Mouse (Mus musculus): ENCODE measurements around the gene Tram2. TPM values are rescaled to one million over a fixed set of nuclear protein-coding genes. Genes with fewer than 3 reads are reported as not detected.

The Tram2 gene
- polyA plus RNA-seq, 1 experiment, result 3.4 TPM

DNA sequence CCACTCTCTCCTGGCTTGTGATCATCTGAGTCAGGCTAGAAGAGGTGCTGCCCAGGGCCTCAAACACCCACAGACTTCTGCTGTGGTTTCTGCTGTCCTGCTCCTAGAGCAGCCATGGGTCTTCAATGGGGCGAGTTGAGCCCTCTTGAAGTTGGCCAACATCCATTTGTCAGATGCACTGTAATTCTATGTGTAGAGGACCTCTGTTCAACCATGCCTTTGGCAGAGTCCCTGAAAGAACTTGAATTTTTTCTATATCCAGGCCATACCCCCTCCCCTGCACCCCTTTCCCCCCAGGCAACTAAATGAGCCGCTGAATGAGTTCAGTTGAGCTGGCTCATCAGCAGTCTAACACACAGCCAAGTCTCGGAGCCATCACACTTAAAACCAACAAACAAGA, 39.5 kb downstream of the Tram2 start:
- Histone ChIP-seq H3K36me3 (ENCODE audit: control insufficient read depth, insufficient read depth) (no peaks in the 10 kb centered on the region), H3ac (ENCODE audit: control insufficient read depth, insufficient read length, low read depth) (no peak overlapping the region), H3K4me3 (ENCODE audit: insufficient read depth, poor library complexity, severe bottlenecking) (no peak overlapping the region), H3K79me2 (ENCODE audit: control insufficient read depth, insufficient read depth) (peaks cover 5% of the 10 kb centered on the region), H3K79me3 (ENCODE audit: low read depth) (no peaks in the 10 kb centered on the region), H3K27me3 (ENCODE audit: control insufficient read depth, insufficient read depth, insufficient read length) (no peaks in the 10 kb centered on the region)
- TF ChIP-seq CEBPB (IDR thresholded peaks at IDR 0.05; ENCODE audit: low read depth), result no peak
- TF ChIP-seq CTCF (IDR thresholded peaks at IDR 0.05; ENCODE audit: control insufficient read depth, insufficient read depth, insufficient read length), result no peak
- no peak for TF ChIP-seq MYOG (IDR thresholded peaks at IDR 0.05; ENCODE audit: control insufficient read depth, extremely low read depth, insufficient read length)
- TF ChIP-seq FOSL1 (IDR thresholded peaks at IDR 0.05; ENCODE audit: insufficient read depth, low read length, poor library complexity, severe bottlenecking), result no peak
- TF ChIP-seq USF1 (IDR thresholded peaks at IDR 0.05; ENCODE audit: low read depth), result no peak
- TF ChIP-seq MAX (IDR thresholded peaks at IDR 0.05), result no peak
- no peak for TF ChIP-seq MYOD1 (IDR thresholded peaks at IDR 0.05; ENCODE audit: control insufficient read depth, insufficient read length, low read depth)

DNA sequence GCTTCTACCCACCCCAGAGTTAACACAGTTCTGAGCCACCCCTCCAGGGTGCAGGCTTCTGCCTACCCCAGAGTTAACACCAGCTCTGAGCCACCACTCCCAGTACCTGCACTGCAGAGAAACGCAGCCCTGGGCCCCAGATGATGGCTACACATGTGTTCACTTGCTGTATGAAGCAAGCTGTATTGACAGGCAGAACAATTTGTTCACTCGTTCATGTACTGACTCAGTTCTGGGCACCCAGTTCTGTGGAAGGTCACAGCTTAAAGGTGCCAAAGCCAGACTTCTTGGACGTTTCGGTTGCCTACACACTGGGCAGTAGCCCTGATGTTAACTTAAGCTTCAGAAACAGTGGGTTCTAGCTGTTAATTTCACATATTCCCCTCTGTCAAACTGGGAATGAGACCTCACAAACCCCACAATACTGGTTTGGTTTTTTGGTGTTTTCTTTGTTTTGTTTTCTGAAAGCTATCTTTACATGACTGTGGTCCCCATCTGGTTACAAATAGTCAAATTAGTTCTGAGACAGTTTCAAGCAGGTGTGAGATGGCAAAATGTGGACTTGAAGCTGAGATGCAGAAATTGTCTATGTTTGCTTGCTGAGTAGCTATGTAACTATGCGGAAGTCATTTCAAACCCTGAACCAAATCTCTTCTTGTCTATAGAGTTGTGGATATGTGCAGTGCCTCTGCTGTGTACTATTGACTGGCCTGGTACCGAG, 41.0 kb downstream of the Tram2 start:
- H3K79me3 ChIP-seq (ENCODE audit: low read depth), result no peaks in the 10 kb centered on the region
- no peaks in the 10 kb centered on the region for H3K27me3 ChIP-seq (ENCODE audit: control insufficient read depth, insufficient read depth, insufficient read length)
- H3ac ChIP-seq (ENCODE audit: control insufficient read depth, insufficient read length, low read depth), result no peak overlapping the region
- TF ChIP-seq CEBPB (IDR thresholded peaks at IDR 0.05; ENCODE audit: low read depth) (no peak), CTCF (IDR thresholded peaks at IDR 0.05; ENCODE audit: control insufficient read depth, insufficient read depth, insufficient read length) (no peak), MYOG (IDR thresholded peaks at IDR 0.05; ENCODE audit: control insufficient read depth, extremely low read depth, insufficient read length) (no peak), MYOD1 (IDR thresholded peaks at IDR 0.05; ENCODE audit: control insufficient read depth, insufficient read length, low read depth) (no peak), FOSL1 (IDR thresholded peaks at IDR 0.05; ENCODE audit: insufficient read depth, low read length, poor library complexity, severe bottlenecking) (no peak), USF1 (IDR thresholded peaks at IDR 0.05; ENCODE audit: low read depth) (no peak), MAX (IDR thresholded peaks at IDR 0.05) (no peak)
- no peak overlapping the region for H3K4me3 ChIP-seq (ENCODE audit: insufficient read depth, poor library complexity, severe bottlenecking)
- H3K36me3 ChIP-seq (ENCODE audit: control insufficient read depth, insufficient read depth), result no peaks in the 10 kb centered on the region
- H3K79me2 ChIP-seq (ENCODE audit: control insufficient read depth, insufficient read depth), result peaks cover 5% of the 10 kb centered on the region

DNA sequence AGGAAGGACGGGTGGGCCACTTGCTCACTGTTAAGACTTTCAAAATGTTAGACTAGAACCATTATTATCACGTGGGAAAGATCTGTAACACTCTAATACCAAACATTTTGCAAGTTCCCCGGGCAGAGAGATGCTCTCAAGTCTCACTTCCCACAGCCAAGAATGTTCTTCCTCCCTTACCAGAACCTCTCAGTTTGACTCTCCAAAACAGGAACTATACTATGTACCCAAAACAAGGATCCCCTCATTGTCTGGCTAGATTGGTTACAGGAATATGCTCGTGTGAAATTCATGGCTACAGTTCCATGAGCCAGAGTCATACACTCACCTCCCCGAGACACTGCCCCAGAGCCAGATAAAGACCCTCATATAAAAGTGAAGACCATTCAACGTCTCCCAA, 43.2 kb downstream of the Tram2 start:
- H3K79me3 ChIP-seq (ENCODE audit: low read depth), result no peaks in the 10 kb centered on the region
- no peak for TF ChIP-seq MAX (IDR thresholded peaks at IDR 0.05)
- H3K36me3 ChIP-seq (ENCODE audit: control insufficient read depth, insufficient read depth), result no peaks in the 10 kb centered on the region
- no peak overlapping the region for H3K4me3 ChIP-seq (ENCODE audit: insufficient read depth, poor library complexity, severe bottlenecking)
- H3K79me2 ChIP-seq (ENCODE audit: control insufficient read depth, insufficient read depth), result peaks cover 5% of the 10 kb centered on the region
- no peak overlapping the region for H3ac ChIP-seq (ENCODE audit: control insufficient read depth, insufficient read length, low read depth)
- no peaks in the 10 kb centered on the region for H3K27me3 ChIP-seq (ENCODE audit: control insufficient read depth, insufficient read depth, insufficient read length)

DNA sequence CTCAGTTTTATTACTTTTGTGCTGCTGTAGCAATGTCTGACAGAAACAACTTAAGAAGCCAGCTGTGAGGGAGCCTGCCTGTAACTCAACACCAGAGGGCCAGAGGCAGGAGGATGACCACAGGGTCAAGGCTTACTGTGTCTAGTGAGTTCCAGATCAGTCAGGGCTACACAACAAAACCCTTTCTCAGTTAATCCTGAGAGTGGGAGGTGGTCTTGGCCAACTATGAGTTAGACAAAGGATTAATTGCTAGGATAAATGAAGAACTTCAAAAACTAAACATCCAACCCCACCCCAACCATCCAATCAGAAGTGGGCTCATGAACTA, 45.3 kb downstream of the Tram2 start:
- H3K79me3 ChIP-seq (ENCODE audit: low read depth), result no peaks in the 10 kb centered on the region
- no peak overlapping the region for H3ac ChIP-seq (ENCODE audit: control insufficient read depth, insufficient read length, low read depth)
- H3K4me3 ChIP-seq (ENCODE audit: insufficient read depth, poor library complexity, severe bottlenecking), result no peak overlapping the region
- H3K79me2 ChIP-seq (ENCODE audit: control insufficient read depth, insufficient read depth), result no peaks in the 10 kb centered on the region
- TF ChIP-seq USF1 (IDR thresholded peaks at IDR 0.05; ENCODE audit: low read depth), result no peak
- TF ChIP-seq CTCF (IDR thresholded peaks at IDR 0.05; ENCODE audit: control insufficient read depth, insufficient read depth, insufficient read length), result no peak
- TF ChIP-seq MAX (IDR thresholded peaks at IDR 0.05), result no peak
- TF ChIP-seq MYOD1 (IDR thresholded peaks at IDR 0.05; ENCODE audit: control insufficient read depth, insufficient read length, low read depth), result no peak
- TF ChIP-seq MYOG (IDR thresholded peaks at IDR 0.05; ENCODE audit: control insufficient read depth, extremely low read depth, insufficient read length), result no peak
- TF ChIP-seq FOSL1 (IDR thresholded peaks at IDR 0.05; ENCODE audit: insufficient read depth, low read length, poor library complexity, severe bottlenecking), result no peak
- no peaks in the 10 kb centered on the region for H3K36me3 ChIP-seq (ENCODE audit: control insufficient read depth, insufficient read depth)
- H3K27me3 ChIP-seq (ENCODE audit: control insufficient read depth, insufficient read depth, insufficient read length), result no peaks in the 10 kb centered on the region

DNA sequence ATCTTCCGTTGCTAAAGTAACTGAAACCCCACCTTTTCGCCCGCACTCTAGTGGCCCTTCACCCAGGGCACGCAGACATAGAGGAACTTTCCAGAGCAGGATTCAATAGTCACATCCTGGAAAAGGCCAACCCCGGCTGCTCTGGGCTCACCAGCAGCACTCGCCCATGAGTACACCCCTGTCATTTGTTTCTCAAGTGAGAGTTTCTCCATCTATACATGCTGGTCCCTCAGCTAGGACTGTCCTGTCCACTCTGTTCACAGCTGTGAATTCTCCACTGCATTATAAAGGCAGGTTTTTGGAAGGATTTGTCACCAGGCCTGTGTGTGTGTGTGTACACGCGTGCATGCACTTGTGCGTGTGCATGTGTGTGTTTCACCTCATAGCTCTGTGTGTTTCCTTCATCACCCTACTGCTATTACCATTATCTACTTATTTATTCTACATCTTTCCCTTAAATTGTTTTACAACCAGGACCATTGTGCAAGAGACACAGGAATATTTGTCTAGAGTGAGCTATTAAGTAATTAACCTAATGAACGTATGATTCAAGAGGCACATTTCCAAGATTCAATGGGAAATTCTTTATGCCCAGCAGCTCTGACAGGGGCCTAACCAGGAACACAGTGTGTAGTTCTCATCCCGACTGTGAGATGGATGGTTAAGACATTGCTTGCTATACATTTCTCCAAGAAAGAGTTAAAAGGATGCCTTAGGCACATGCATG, 45.8 kb downstream of the Tram2 start:
- Histone ChIP-seq H3K27me3 (ENCODE audit: control insufficient read depth, insufficient read depth, insufficient read length) (no peaks in the 10 kb centered on the region), H3K4me3 (ENCODE audit: insufficient read depth, poor library complexity, severe bottlenecking) (no peak overlapping the region), H3ac (ENCODE audit: control insufficient read depth, insufficient read length, low read depth) (no peak overlapping the region), H3K36me3 (ENCODE audit: control insufficient read depth, insufficient read depth) (no peaks in the 10 kb centered on the region), H3K79me2 (ENCODE audit: control insufficient read depth, insufficient read depth) (no peaks in the 10 kb centered on the region), H3K79me3 (ENCODE audit: low read depth) (no peaks in the 10 kb centered on the region)
- TF ChIP-seq MAX (IDR thresholded peaks at IDR 0.05), result no peak
- TF ChIP-seq MYOD1 (IDR thresholded peaks at IDR 0.05; ENCODE audit: control insufficient read depth, insufficient read length, low read depth), result no peak

DNA sequence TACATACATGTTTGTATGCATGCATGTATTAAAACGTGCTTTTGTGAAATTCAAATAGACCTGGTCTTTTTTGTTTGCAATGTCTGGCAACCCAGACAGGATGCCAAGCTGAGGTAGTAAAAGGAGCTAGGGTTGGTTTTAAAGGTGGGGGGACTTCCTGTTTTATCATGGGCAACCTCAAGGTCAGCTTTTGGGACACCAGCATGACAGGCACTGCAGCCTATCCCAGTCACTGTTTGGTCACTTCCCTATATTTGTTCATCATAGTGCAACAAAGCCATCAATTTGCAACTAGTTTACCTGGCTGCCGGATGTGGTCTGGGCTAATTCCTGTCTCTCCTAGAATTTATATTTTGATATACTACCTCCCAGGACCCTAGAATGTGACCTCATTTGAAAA, 47.4 kb downstream of the Tram2 start:
- Histone ChIP-seq H3ac (ENCODE audit: control insufficient read depth, insufficient read length, low read depth) (no peak overlapping the region), H3K36me3 (ENCODE audit: control insufficient read depth, insufficient read depth) (no peaks in the 10 kb centered on the region), H3K79me3 (ENCODE audit: low read depth) (no peaks in the 10 kb centered on the region), H3K27me3 (ENCODE audit: control insufficient read depth, insufficient read depth, insufficient read length) (no peaks in the 10 kb centered on the region), H3K4me3 (ENCODE audit: insufficient read depth, poor library complexity, severe bottlenecking) (no peak overlapping the region), H3K79me2 (ENCODE audit: control insufficient read depth, insufficient read depth) (no peaks in the 10 kb centered on the region)
- no peak for TF ChIP-seq CTCF (IDR thresholded peaks at IDR 0.05; ENCODE audit: control insufficient read depth, insufficient read depth, insufficient read length)
- no peak for TF ChIP-seq MAX (IDR thresholded peaks at IDR 0.05)
- no peak for TF ChIP-seq MYOG (IDR thresholded peaks at IDR 0.05; ENCODE audit: control insufficient read depth, extremely low read depth, insufficient read length)
- no peak for TF ChIP-seq CEBPB (IDR thresholded peaks at IDR 0.05; ENCODE audit: low read depth)
- no peak for TF ChIP-seq FOSL1 (IDR thresholded peaks at IDR 0.05; ENCODE audit: insufficient read depth, low read length, poor library complexity, severe bottlenecking)
- no peak for TF ChIP-seq USF1 (IDR thresholded peaks at IDR 0.05; ENCODE audit: low read depth)
- TF ChIP-seq MYOD1 (IDR thresholded peaks at IDR 0.05; ENCODE audit: control insufficient read depth, insufficient read length, low read depth), result no peak

Data from C2C12 (cell line).